Mouse (Mus musculus) lung, postnatal 0 days (tissue): Measurements from ENCODE around the gene Kars. TPM values are rescaled to one million over a fixed set of nuclear protein-coding genes. Genes with fewer than 3 reads are reported as not detected.

Source experiments
- ATAC-seq: fragments of 200-750 bp; cut with Nextera tagmentation; 2 replicates; pipeline ENCODE4 v1.8.0; 2017; ENCODE audit warnings: moderate library complexity
- DNase-seq: peaks from one replicate; pipeline ENCODE4 v3.0.0-alpha.2; 2016; ENCODE audit warnings: low spot score
- H3K27ac ChIP-seq: fragments of 300-500 bp; sonication (generic); 2 replicates; pipeline ENCODE4 v1.5.1; 2014; ENCODE audit warnings: antibody characterized with exemption, mild to moderate bottlenecking, low read length, mixed read lengths
- H3K27me3 ChIP-seq: fragments of 300-500 bp; sonication (generic); replicated peaks from 2 replicates; pipeline ENCODE4 v1.6.1; 2014; ENCODE audit warnings: low read length, mixed read lengths; ENCODE audit not compliant: insufficient read depth
- H3K36me3 ChIP-seq: fragments of 300-500 bp; sonication (generic); 2 replicates; pipeline ENCODE4 v1.6.1; 2014; ENCODE audit warnings: low read length, mixed read lengths; ENCODE audit not compliant: insufficient read depth
- H3K4me1 ChIP-seq: fragments of 300-500 bp; sonication (generic); 2 replicates; pipeline ENCODE4 v1.6.1; 2014; ENCODE audit warnings: antibody characterized with exemption, low read depth, low read length, mixed read lengths; ENCODE audit not compliant: insufficient read depth
- H3K4me2 ChIP-seq: fragments of 300-500 bp; sonication (generic); replicated peaks from 2 replicates; pipeline ENCODE4 v1.6.1; 2014; ENCODE audit warnings: low read depth, mild to moderate bottlenecking, low read length, moderate library complexity, mixed read lengths
- H3K4me3 ChIP-seq: fragments of 300-500 bp; sonication (generic); 2 replicates; pipeline ENCODE4 v1.5.1; 2014; ENCODE audit warnings: low read depth, low read length
- H3K9ac ChIP-seq: fragments of 300-500 bp; sonication (generic); replicated peaks from 2 replicates; pipeline ENCODE4 v1.6.1; 2014; ENCODE audit warnings: low read depth, mild to moderate bottlenecking
- H3K9me3 ChIP-seq: fragments of 300-500 bp; sonication (generic); 2 replicates; pipeline ENCODE4 v1.6.1; 2016; ENCODE audit warnings: low read length, mixed read lengths
- CTCF ChIP-seq: IDR thresholded peaks from 2 replicates; pipeline ENCODE4 v1.5.1; 2016; ENCODE audit warnings: antibody characterized with exemption, mild to moderate bottlenecking
- EP300 ChIP-seq: IDR thresholded peaks from 2 replicates; pipeline ENCODE4 v1.6.1; 2016; ENCODE audit warnings: antibody characterized with exemption, mild to moderate bottlenecking, control low read depth
- WGBS: fragments of 180-500 bp; shearing (Covaris S2); extraction: QIAGEN DNeasy Blood & Tissue Kit; methylation state at CpG from one replicate; pipeline ENCODE4 v1.1.7; 2014; 5-methylcytosine and 5-hydroxymethylcytosine counted together
- polyA plus RNA-seq: library from polyadenylated mRNA; unstranded; fragments of >200 nt; fragmentation: Nextera tagmentation; extraction: Ambion mirVana; gene quantifications from 2 replicates; pipeline ENCODE4 v1.2.1, GENCODE M21; 2015

Kars gene
- polyA plus RNA-seq, 1 experiment from 2014 or later = 67.8 TPM

- DNase-seq (no peak), ATAC-seq (no peak)
- Histone ChIP-seq H3K4me3 (no peak overlapping the region), H3K4me2 (no peak overlapping the region), H3K27ac (no peak overlapping the region), H3K9me3 (no peaks in the 10 kb centered on the region), H3K9ac (no peak overlapping the region), H3K36me3 (no peaks in the 10 kb centered on the region), H3K4me1 (no peaks in the 10 kb centered on the region), H3K27me3 (no peaks in the 10 kb centered on the region)
- TF ChIP-seq CTCF (peak; percentile 25), EP300 (no peak)
- WGBS = 75% methylated on average over 5 of the region's 5 CpGs
Measured at GRCm38 (mm10) chr8:112045182-112045581, 34.1 kb upstream of the Kars start.

- Histone ChIP-seq H3K4me3 (no peak overlapping the region), H3K27me3 (no peaks in the 10 kb centered on the region), H3K4me2 (no peak overlapping the region), H3K27ac (no peak overlapping the region), H3K4me1 (no peaks in the 10 kb centered on the region), H3K9ac (no peak overlapping the region), H3K36me3 (no peaks in the 10 kb centered on the region), H3K9me3 (no peaks in the 10 kb centered on the region)
- 70% methylated on average over 18 of the region's 18 CpGs for WGBS
- DNase-seq (no peak), ATAC-seq (no peak)
- TF ChIP-seq EP300 (no peak), CTCF (no peak)
Measured at GRCm38 (mm10) chr8:112037521-112037920, 26.4 kb upstream of the Kars start.

DNA sequence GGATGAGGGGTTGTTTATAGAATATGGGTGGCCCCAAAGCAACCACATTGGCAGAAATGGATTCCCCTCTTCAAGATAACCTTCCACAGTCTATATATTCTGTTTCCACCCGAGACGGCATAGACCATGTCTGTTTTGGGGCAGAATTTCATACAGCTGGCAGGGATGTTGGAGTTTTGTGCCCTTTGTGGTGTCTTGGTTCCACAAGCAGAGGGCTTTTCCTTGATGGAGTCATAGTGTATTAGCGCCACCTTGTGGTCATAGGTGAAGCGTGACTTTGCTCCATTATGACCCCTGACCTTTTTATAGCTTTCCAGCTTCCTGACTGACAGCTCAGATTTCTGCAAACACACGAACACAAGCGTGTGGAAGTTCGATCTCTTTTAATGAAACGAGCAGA is 23.5 kb upstream of the Kars start:
- WGBS = 5% methylated on average over 8 of the region's 8 CpGs
- Histone ChIP-seq H3K4me2 (no peak overlapping the region), H3K4me1 (no peaks in the 10 kb centered on the region), H3K27me3 (no peaks in the 10 kb centered on the region), H3K9ac (no peak overlapping the region), H3K4me3 (no peak overlapping the region), H3K36me3 (no peaks in the 10 kb centered on the region), H3K9me3 (no peaks in the 10 kb centered on the region), H3K27ac (no peak overlapping the region)
- TF ChIP-seq CTCF = peak; percentile 87
- no peak for TF ChIP-seq EP300
- peak; percentile 43 for ATAC-seq
- peak; percentile 88 for DNase-seq

- H3K36me3 ChIP-seq = no peaks in the 10 kb centered on the region
- no peaks in the 10 kb centered on the region for H3K9me3 ChIP-seq
- ATAC-seq (no peak), DNase-seq (no peak)
- no peaks in the 10 kb centered on the region for H3K4me1 ChIP-seq
- no peak overlapping the region for H3K4me2 ChIP-seq
- H3K27ac ChIP-seq = no peak overlapping the region
- no peak overlapping the region for H3K4me3 ChIP-seq
- WGBS = 59% methylated on average over 7 of the region's 7 CpGs
- TF ChIP-seq CTCF = no peak
- TF ChIP-seq EP300 = no peak
- H3K27me3 ChIP-seq = no peaks in the 10 kb centered on the region
- H3K9ac ChIP-seq = no peak overlapping the region
Measured at GRCm38 (mm10) chr8:112033071-112033470, 21.9 kb upstream of the Kars start.

- peak; percentile 56; the same call in 1 of the 2 replicates for ATAC-seq
- no peaks in the 10 kb centered on the region for H3K27me3 ChIP-seq
- H3K36me3 ChIP-seq = no peaks in the 10 kb centered on the region
- no peak overlapping the region for H3K4me2 ChIP-seq
- H3K9me3 ChIP-seq = no peaks in the 10 kb centered on the region
- DNase-seq = no peak
- H3K4me3 ChIP-seq = no peak overlapping the region
- 41% methylated on average over 6 of the region's 6 CpGs for WGBS
- H3K27ac ChIP-seq = no peak overlapping the region
- TF ChIP-seq EP300 (no peak), CTCF (no peak)
- H3K4me1 ChIP-seq = no peaks in the 10 kb centered on the region
- H3K9ac ChIP-seq = no peak overlapping the region
Measured at GRCm38 (mm10) chr8:112030663-112031062, 19.5 kb upstream of the Kars start.

- H3K4me3 ChIP-seq = no peak overlapping the region
- H3K36me3 ChIP-seq = no peaks in the 10 kb centered on the region
- H3K4me2 ChIP-seq = no peak overlapping the region
- no peaks in the 10 kb centered on the region for H3K27me3 ChIP-seq
- DNase-seq = no peak
- H3K9ac ChIP-seq = no peak overlapping the region
- no peaks in the 10 kb centered on the region for H3K4me1 ChIP-seq
- ATAC-seq = no peak
- no peak overlapping the region for H3K27ac ChIP-seq
- no peaks in the 10 kb centered on the region for H3K9me3 ChIP-seq
- TF ChIP-seq EP300 = no peak
- no peak for TF ChIP-seq CTCF
- WGBS = 65% methylated on average over 7 of the region's 7 CpGs
Measured at GRCm38 (mm10) chr8:112029455-112029854, 18.3 kb upstream of the Kars start.

DNA sequence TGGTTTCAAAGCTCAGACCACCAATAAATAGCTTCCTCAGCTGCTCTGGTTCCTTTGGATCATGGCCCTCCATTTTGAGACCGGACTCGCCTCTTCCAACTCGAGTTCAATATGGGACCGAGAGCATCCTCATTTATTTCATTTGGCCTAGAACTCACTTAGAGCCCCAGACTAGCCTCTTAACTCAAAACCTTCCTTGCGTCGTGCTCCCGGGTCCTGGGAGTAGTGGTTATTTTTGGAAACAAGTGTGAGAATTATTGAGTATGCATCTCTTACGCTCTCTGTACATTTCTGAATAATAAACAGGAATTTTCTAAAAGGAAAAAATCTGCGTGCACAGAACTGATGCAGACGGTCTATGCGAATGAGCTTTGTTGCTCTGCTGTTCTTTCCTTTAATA is 3.8 kb upstream of the Kars start, which contains the start of gene Gm6793:
Gm6793 (minus strand) TSS at position 101 of the 400 bp plus-strand sequence.
- no peak for ATAC-seq
- TF ChIP-seq CTCF (no peak), EP300 (no peak)
- Histone ChIP-seq H3K27me3 (no peaks in the 10 kb centered on the region), H3K4me3 (no peak within 1 kb of the TSS), H3K9me3 (no peaks in the 10 kb centered on the region), H3K4me1 (peaks cover 6% of the 10 kb centered on the region; the same call in 1 of the 2 replicates), H3K9ac (no peak within 1 kb of the TSS), H3K36me3 (peaks cover 21% of the 10 kb centered on the region), H3K27ac (no peak within 1 kb of the TSS), H3K4me2 (no peak within 1 kb of the TSS)
- WGBS = 87% methylated on average over 11 of the region's 11 CpGs
- no peak for DNase-seq
